Mouse (Mus musculus): ENCODE results near the gene Hemk1. TPM values are rescaled to one million over a fixed set of nuclear protein-coding genes. Genes with fewer than 3 reads are reported as not detected.

Hemk1 gene
- polyA plus RNA-seq, 1 experiment from 2014 or later = 11.5 TPM

DNA sequence AAGGTAGTCTGAATTCAATTTTAAA, 42.3 kb downstream of the Hemk1 start, which contains the start of gene Cish:
Gene Cish (plus strand): TSS at position 11 of the 25 bp plus-strand sequence.
- peak within 1 kb of the TSS; percentile 91 for H3K4me2 ChIP-seq (ENCODE audit: low read depth, low read length)
- H3K27ac ChIP-seq (ENCODE audit: low read length) = peak within 1 kb of the TSS; percentile 92
- no peaks in the 10 kb centered on the region for H3K27me3 ChIP-seq (ENCODE audit: control insufficient read depth, insufficient read depth, low read depth, low read length)
- H3K36me3 ChIP-seq (ENCODE audit: control insufficient read depth, insufficient read depth, low read length) = peaks cover 7% of the 10 kb centered on the region
- peak within 1 kb of the TSS; percentile 80 for H3K4me3 ChIP-seq (ENCODE audit: low read length)
- ATAC-seq (ENCODE audit: low read depth) = no peak
- H3K9ac ChIP-seq (ENCODE audit: low read length) = peak within 1 kb of the TSS; percentile 91
- H3K9me3 ChIP-seq (ENCODE audit: control insufficient read depth, low read length) = no peaks in the 10 kb centered on the region
- peaks cover 15% of the 10 kb centered on the region for H3K4me1 ChIP-seq (replicated peaks; ENCODE audit: control insufficient read depth, insufficient read depth, low read length)

DNA sequence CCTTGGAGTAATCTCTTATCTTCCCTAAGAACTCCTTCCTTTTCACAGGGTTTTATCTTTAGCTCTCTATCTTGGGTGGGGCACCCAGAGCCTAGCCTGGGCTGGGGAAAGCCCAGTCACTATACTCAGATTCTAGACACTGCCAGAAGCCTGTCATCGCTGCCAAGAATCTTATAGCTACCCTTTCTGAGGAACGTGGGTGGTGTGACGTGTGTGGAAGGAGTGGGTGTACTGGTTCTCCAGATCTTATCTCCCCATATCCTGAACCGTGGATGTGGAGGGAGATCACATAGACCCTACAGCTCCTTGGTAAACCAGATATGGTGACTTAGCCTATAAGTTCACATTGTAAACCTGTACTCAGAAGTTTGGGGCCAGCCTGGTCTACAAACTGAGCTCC, 42.5 kb downstream of the Hemk1 start:
- no peak for ATAC-seq (ENCODE audit: low read depth)
- no peaks in the 10 kb centered on the region for H3K27me3 ChIP-seq (ENCODE audit: control insufficient read depth, insufficient read depth, low read depth, low read length)
- peak overlapping the region; percentile 78; the same call in 1 of the 2 replicates for H3K27ac ChIP-seq (ENCODE audit: low read length)
- H3K4me1 ChIP-seq (replicated peaks; ENCODE audit: control insufficient read depth, insufficient read depth, low read length) = peaks cover 15% of the 10 kb centered on the region
- WGBS = 27% methylated on average over 4 of the region's 4 CpGs
- H3K4me2 ChIP-seq (ENCODE audit: low read depth, low read length) = peak overlapping the region; percentile 91
- no peak overlapping the region for H3K9ac ChIP-seq (ENCODE audit: low read length)
- H3K9me3 ChIP-seq (ENCODE audit: control insufficient read depth, low read length) = no peaks in the 10 kb centered on the region
- peaks cover 5% of the 10 kb centered on the region for H3K36me3 ChIP-seq (ENCODE audit: control insufficient read depth, insufficient read depth, low read length)
- H3K4me3 ChIP-seq (ENCODE audit: low read length) = peak overlapping the region; percentile 80; the same call in 1 of the 2 replicates

DNA sequence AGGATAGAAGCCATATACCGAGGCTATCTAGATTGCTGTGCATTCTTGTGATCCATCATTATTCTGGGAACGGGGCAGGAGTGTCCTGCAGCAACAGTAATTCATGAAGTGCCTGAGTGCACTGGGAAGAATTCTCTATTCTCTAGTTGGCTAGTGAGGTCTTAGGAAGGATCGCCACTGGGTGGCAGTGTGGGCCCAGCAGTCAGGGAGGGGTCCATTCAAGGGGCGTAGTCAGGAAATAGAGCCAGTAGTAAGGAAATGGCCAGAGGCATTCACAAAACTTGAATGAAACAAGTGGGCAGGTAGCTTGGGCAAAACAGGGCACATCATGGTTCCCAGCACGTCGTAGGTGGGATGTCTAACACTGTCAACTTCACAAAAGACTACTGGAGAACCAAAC, 43.9 kb downstream of the Hemk1 start:
- under 1% methylated on average over 6 of the region's 6 CpGs for WGBS
- H3K27ac ChIP-seq (ENCODE audit: low read length) = no peak overlapping the region
- no peak overlapping the region for H3K4me2 ChIP-seq (ENCODE audit: low read depth, low read length)
- peaks cover 23% of the 10 kb centered on the region for H3K4me1 ChIP-seq (replicated peaks; ENCODE audit: control insufficient read depth, insufficient read depth, low read length)
- no peaks in the 10 kb centered on the region for H3K27me3 ChIP-seq (ENCODE audit: control insufficient read depth, insufficient read depth, low read depth, low read length)
- no peak overlapping the region for H3K9ac ChIP-seq (ENCODE audit: low read length)
- no peaks in the 10 kb centered on the region for H3K9me3 ChIP-seq (ENCODE audit: control insufficient read depth, low read length)
- ATAC-seq (ENCODE audit: low read depth) = no peak
- H3K4me3 ChIP-seq (ENCODE audit: low read length) = no peak overlapping the region
- no peaks in the 10 kb centered on the region for H3K36me3 ChIP-seq (ENCODE audit: control insufficient read depth, insufficient read depth, low read length)

DNA sequence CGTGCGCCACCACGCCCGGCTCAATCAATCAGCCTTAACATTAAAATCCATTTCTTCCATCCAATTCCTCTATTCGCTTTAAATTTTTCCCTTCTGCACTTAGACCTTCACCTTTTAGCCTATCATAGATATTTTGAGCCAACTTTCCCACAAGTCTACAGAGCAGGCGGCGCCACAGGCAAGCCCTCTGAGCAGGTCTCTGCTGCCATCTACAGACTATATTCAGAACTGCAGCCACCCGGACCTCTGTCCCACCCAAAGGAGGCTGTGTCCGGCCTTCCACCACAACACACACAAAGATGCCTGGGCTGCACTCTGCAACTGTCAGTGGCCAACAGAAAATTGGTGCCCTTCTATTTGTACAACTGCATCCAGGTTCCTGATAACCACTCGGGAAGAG, 47.3 kb downstream of the Hemk1 start:
- ATAC-seq (ENCODE audit: low read depth) = peak; percentile 18; the same call in 1 of the 2 replicates
- no peak overlapping the region for H3K4me3 ChIP-seq (ENCODE audit: low read length)
- no peaks in the 10 kb centered on the region for H3K27me3 ChIP-seq (ENCODE audit: control insufficient read depth, insufficient read depth, low read depth, low read length)
- H3K9ac ChIP-seq (ENCODE audit: low read length) = no peak overlapping the region
- 27% methylated on average over 10 of the region's 10 CpGs for WGBS
- H3K36me3 ChIP-seq (ENCODE audit: control insufficient read depth, insufficient read depth, low read length) = no peaks in the 10 kb centered on the region
- H3K27ac ChIP-seq (ENCODE audit: low read length) = no peak overlapping the region
- H3K9me3 ChIP-seq (ENCODE audit: control insufficient read depth, low read length) = no peaks in the 10 kb centered on the region
- H3K4me2 ChIP-seq (ENCODE audit: low read depth, low read length) = no peak overlapping the region
- H3K4me1 ChIP-seq (replicated peaks; ENCODE audit: control insufficient read depth, insufficient read depth, low read length) = peaks cover 13% of the 10 kb centered on the region

DNA sequence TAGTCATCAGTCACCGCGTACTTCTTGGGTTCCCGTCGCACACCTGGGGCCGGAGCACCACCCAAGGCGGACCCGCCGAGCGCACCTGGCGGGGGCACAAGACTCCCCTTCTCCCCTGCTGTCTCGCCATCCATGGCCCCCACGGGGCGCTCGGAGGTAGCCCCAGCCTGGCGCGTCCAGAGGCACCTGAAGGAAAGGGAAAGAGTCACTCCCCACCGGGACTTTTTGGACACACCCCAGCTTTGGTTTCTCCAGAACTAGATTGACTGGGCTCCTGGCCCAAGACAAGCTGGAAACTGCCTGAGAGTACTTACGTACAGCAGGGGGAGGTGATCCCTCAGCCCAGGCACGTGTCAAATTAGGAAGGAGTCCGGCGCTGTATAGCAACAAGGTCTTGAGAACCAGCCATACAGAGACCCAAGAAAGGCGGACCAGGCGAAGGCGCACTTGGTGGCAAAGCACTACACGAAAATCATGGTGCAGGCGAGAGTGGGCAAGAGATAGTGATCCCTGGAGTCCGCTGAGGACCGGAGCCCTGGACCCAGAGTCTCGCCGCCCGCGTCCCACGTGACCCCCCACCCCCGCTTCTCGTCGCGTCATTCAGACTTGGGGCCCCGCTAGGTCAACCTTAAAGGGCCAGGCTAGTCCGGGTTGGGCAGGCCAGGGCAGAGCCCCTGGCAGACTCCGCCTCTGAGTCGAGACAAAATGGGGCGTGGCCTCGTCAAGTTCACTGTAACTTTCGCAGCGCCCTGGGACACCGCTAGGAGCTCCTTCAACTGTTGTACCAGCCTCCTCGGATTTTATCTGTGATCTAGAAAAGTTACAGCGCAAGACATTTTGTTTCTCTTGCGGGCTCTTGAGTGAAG, 48.7 kb downstream of the Hemk1 start, which contains the start of gene Mapkapk3:
Gene Mapkapk3 (minus strand): TSS at position 667 of the 866 bp plus-strand sequence.
- Histone ChIP-seq H3K9me3 (ENCODE audit: control insufficient read depth, low read length) (no peaks in the 10 kb centered on the region), H3K36me3 (ENCODE audit: control insufficient read depth, insufficient read depth, low read length) (no peaks in the 10 kb centered on the region), H3K9ac (ENCODE audit: low read length) (peak within 1 kb of the TSS; percentile 67), H3K4me2 (ENCODE audit: low read depth, low read length) (peak within 1 kb of the TSS; percentile 78), H3K27ac (ENCODE audit: low read length) (peak within 1 kb of the TSS; percentile 91), H3K4me1 (replicated peaks; ENCODE audit: control insufficient read depth, insufficient read depth, low read length) (peaks cover 11% of the 10 kb centered on the region), H3K4me3 (ENCODE audit: low read length) (peak within 1 kb of the TSS; percentile 58), H3K27me3 (ENCODE audit: control insufficient read depth, insufficient read depth, low read depth, low read length) (no peaks in the 10 kb centered on the region)
- ATAC-seq (ENCODE audit: low read depth) = peak; percentile 84
- 3% methylated on average over 49 of the region's 49 CpGs for WGBS

DNA sequence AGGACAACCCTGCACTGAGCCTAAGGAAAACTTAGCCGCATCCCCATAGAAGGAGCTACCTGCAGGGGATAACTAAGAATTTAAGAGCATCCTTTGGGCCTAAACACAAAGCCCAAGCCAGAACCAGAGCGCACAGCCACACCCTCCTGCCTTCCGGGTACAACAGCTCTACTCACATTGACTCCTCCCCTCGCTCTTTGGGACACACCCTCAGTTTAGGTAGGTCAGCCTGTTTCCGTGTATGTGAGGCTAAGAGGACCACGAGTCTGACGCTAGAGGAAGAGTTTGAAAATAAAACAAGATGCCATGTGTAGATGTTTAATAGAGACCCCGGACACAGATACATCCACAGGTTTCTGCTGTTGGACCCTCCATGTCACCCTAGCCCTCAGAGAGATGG, 49.4 kb downstream of the Hemk1 start:
- peak overlapping the region; percentile 91 for H3K27ac ChIP-seq (ENCODE audit: low read length)
- ATAC-seq (ENCODE audit: low read depth) = peak; percentile 50

DNA sequence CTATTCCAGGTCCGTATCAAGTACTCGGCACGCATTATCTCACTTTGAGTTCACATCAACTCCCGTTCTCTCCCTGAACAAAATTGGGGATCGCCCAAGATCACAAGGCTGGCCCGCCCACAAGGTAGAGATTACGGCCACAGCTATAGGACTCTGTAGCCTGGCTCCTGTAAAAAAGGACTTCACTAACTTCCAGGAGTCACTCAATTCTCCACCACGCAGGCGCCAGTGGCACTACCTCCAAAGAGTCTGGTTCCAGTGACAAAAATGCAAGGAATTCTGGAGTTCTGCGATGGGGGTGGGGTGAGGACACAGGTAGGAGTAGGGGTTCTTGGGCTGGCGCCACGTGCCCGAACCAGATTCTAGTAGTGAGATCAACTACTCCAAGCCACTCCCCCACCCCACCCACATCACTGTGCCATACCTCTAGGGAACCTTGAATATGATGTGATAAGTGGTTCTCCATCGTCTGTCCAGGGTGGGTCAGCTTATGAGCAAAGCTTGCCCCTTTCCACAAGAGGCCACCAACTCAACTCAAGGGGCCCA, 50.0 kb downstream of the Hemk1 start:
- peak; percentile 22; the same call in 1 of the 2 replicates for ATAC-seq (ENCODE audit: low read depth)
- H3K27ac ChIP-seq (ENCODE audit: low read length) = peak overlapping the region; percentile 53
- WGBS = 63% methylated on average over 14 of the region's 14 CpGs

More for the DNA sequence above, 49.4 kb downstream of the Hemk1 start:
- Histone ChIP-seq H3K4me2 (ENCODE audit: low read depth, low read length) (peak overlapping the region; percentile 78), H3K4me1 (replicated peaks; ENCODE audit: control insufficient read depth, insufficient read depth, low read length) (peaks cover 11% of the 10 kb centered on the region), H3K9me3 (ENCODE audit: control insufficient read depth, low read length) (no peaks in the 10 kb centered on the region), H3K4me3 (ENCODE audit: low read length) (peak overlapping the region; percentile 58), H3K36me3 (ENCODE audit: control insufficient read depth, insufficient read depth, low read length) (no peaks in the 10 kb centered on the region), H3K9ac (ENCODE audit: low read length) (peak overlapping the region; percentile 67), H3K27me3 (ENCODE audit: control insufficient read depth, insufficient read depth, low read depth, low read length) (no peaks in the 10 kb centered on the region)
- WGBS = 28% methylated on average over 8 of the region's 8 CpGs

DNA sequence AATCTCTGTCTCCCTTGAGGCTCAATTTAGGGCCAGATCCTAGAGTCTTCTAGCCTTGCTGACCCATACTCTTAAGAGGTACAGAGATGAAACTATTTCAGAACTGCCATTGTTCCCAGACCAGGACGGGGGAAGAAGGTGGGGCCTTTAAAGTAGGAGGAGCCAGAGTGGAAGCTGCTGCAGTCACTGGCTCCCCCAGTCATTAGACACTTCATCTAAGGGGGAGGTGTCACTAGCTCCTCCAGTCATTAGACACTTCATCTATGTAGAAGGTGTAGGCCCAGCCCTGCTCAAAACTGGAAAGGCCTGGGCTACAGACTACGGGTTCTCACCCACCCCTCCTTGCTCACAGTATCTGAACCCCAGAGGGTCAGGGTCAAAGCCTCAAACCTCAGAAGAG, 50.9 kb downstream of the Hemk1 start:
- 59% methylated on average over 2 of the region's 2 CpGs for WGBS
- Histone ChIP-seq H3K4me3 (ENCODE audit: low read length) (no peak overlapping the region), H3K27me3 (ENCODE audit: control insufficient read depth, insufficient read depth, low read depth, low read length) (no peaks in the 10 kb centered on the region), H3K9me3 (ENCODE audit: control insufficient read depth, low read length) (no peaks in the 10 kb centered on the region), H3K4me2 (ENCODE audit: low read depth, low read length) (no peak overlapping the region), H3K36me3 (ENCODE audit: control insufficient read depth, insufficient read depth, low read length) (no peaks in the 10 kb centered on the region), H3K4me1 (replicated peaks; ENCODE audit: control insufficient read depth, insufficient read depth, low read length) (peaks cover 11% of the 10 kb centered on the region), H3K9ac (ENCODE audit: low read length) (no peak overlapping the region), H3K27ac (ENCODE audit: low read length) (peak overlapping the region; percentile 44; the same call in 1 of the 2 replicates)
- no peak for ATAC-seq (ENCODE audit: low read depth)

More for the DNA sequence above, 50.0 kb downstream of the Hemk1 start:
- Histone ChIP-seq H3K4me3 (ENCODE audit: low read length) (peak overlapping the region; percentile 58), H3K4me1 (replicated peaks; ENCODE audit: control insufficient read depth, insufficient read depth, low read length) (peaks cover 11% of the 10 kb centered on the region), H3K4me2 (ENCODE audit: low read depth, low read length) (peak overlapping the region; percentile 78), H3K27me3 (ENCODE audit: control insufficient read depth, insufficient read depth, low read depth, low read length) (no peaks in the 10 kb centered on the region), H3K36me3 (ENCODE audit: control insufficient read depth, insufficient read depth, low read length) (no peaks in the 10 kb centered on the region), H3K9me3 (ENCODE audit: control insufficient read depth, low read length) (no peaks in the 10 kb centered on the region), H3K9ac (ENCODE audit: low read length) (no peak overlapping the region)

DNA sequence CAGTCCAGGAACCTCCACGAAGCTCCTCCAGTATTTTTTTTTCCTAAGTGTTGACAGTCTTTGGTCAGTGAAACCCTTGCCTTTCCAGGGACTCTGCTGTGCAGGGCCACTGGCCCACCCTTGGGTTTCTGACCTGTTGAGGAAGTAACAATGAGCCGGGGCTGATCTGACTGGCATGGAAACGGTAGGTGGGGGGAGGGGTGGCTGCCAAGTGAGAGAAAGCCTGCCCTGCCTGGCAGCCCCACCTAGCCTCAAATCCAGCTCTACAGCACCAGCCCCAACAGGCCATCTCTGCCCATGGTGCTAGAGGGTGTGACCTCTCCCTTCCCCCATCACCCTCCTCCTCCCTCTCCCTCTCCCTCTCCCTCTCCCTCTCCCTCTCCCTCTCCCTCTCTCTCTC, 53.1 kb downstream of the Hemk1 start:
- H3K27me3 ChIP-seq (ENCODE audit: control insufficient read depth, insufficient read depth, low read depth, low read length) = no peaks in the 10 kb centered on the region
- no peak overlapping the region for H3K9ac ChIP-seq (ENCODE audit: low read length)
- H3K36me3 ChIP-seq (ENCODE audit: control insufficient read depth, insufficient read depth, low read length) = no peaks in the 10 kb centered on the region
- no peak for ATAC-seq (ENCODE audit: low read depth)
- H3K4me3 ChIP-seq (ENCODE audit: low read length) = no peak overlapping the region
- H3K27ac ChIP-seq (ENCODE audit: low read length) = peak overlapping the region; percentile 64
- WGBS = 8% methylated on average over 3 of the region's 3 CpGs
- no peaks in the 10 kb centered on the region for H3K9me3 ChIP-seq (ENCODE audit: control insufficient read depth, low read length)
- H3K4me2 ChIP-seq (ENCODE audit: low read depth, low read length) = no peak overlapping the region
- H3K4me1 ChIP-seq (replicated peaks; ENCODE audit: control insufficient read depth, insufficient read depth, low read length) = peaks cover 10% of the 10 kb centered on the region
